Comparison of ENCODE assay signal across 8 mouse cellular contexts in the genomic region with DNA sequence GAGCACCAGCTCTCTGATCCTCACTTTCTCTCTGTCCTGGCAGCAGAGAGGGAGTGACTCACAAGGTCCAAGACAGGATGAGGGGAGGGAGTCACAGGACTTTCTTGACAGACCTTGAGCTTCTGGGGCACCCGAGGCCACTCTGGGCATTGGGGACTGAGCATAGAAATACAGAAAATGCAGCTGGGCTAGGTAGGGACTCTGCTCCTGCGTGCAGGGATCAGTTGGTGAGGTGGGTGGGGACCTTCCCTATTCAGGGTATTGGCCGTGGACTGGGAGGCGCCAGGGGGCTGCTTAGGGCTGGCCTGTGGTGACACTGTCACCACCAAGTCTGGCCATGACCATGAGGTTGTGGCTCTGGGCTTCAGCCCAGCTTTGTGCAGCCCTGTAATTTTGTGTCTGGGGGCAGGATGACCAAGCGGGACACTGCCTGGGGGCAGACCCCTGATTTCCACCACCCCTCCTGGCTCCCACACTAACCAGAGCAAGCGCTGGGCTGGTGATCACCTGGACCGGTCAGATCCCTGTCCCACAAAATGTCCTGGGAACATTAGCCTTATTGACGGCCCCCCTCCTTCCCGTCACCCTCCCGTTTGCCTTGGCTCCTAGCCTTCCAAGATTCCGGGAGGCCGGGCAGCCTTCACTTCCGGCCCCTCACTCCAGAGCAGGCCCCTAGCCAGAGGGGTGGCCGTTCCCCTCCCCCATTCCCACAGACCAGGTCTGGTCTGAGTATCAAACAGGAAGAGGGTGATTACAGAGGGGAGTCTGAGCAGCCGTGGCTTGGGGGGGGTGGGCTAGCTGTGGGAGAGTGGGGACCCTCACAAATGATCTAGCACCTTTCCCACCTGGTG. TPM values are rescaled to one million over a fixed set of nuclear protein-coding genes. Genes with fewer than 3 reads are reported as not detected.
DNase-seq lines count a peak whose midpoint lies in the region; ATAC-seq and TF ChIP-seq lines count a peak whose summit lies in the region.
"Had no signal": no experiment of that assay in that cellular context is flagged by ENCODE, and none has a peak within 500 bp of the region (broad histone marks: within the 10 kb centered on the region; RNA-seq: fewer than 3 reads in every experiment).

No protein-coding gene starts in this region.

- H3K4me1 ChIP-seq in embryonic fibroblast, embryonic 13.5 days (ENCODE audit: control insufficient read depth, insufficient read depth, low read length), result peaks cover 25% of the 10 kb centered on the region
- H3K4me1 ChIP-seq in intestine, embryonic 14.5 days (replicated peaks; ENCODE audit: control insufficient read depth, insufficient read depth, low read length), result peaks cover 53% of the 10 kb centered on the region
- H3K4me1 ChIP-seq in liver, embryonic 13.5 days (replicated peaks), result peaks cover 7% of the 10 kb centered on the region

- WGBS in intestine, embryonic 14.5 days, result 30% methylated on average over 15 of the region's 15 CpGs
- 28% methylated on average over 15 of the region's 15 CpGs for WGBS in liver, embryonic 13.5 days (ENCODE audit: insufficient replicate concordance)

- ATAC-seq in intestine, embryonic 14.5 days (replicated peaks; ENCODE audit: low FRiP score, low TSS enrichment, low read depth), result 0 out of 2 replicates have a peak, but pooled peaks have one; percentile 43
- ATAC-seq in liver, embryonic 13.5 days (ENCODE audit: low read depth), result no peak
- no peak for ATAC-seq in erythroid progenitor cell, adult 5-6 weeks (replicated peaks; ENCODE audit: low FRiP score, poor library complexity, severe bottlenecking)

- no peaks in the 10 kb centered on the region for H3K27me3 ChIP-seq in intestine, embryonic 14.5 days (replicated peaks; ENCODE audit: control insufficient read depth, insufficient read depth, low read length)
- peaks cover 36% of the 10 kb centered on the region for H3K27me3 ChIP-seq in liver, embryonic 13.5 days

- no peak for TF ChIP-seq POLR2A in embryonic fibroblast, embryonic 13.5 days (IDR thresholded peaks at IDR 0.05; ENCODE audit: low read depth, low read length)

- peak overlapping the region; percentile 34 for H3K4me2 ChIP-seq in intestine, embryonic 14.5 days (ENCODE audit: low read length)
- 0 out of 2 replicates have a peak overlapping the region, but pooled peaks have one; percentile 17 for H3K4me2 ChIP-seq in liver, embryonic 13.5 days

- H3K9ac ChIP-seq in intestine, embryonic 14.5 days (ENCODE audit: low read length), result peak overlapping the region; percentile 27; the same call in 1 of the 2 replicates
- H3K9ac ChIP-seq in liver, embryonic 13.5 days, result no peak overlapping the region

- H3K4me3 ChIP-seq in embryonic fibroblast, embryonic 13.5 days (ENCODE audit: insufficient read depth, low read length), result no peak overlapping the region
- no peak overlapping the region for H3K4me3 ChIP-seq in intestine, embryonic 14.5 days (ENCODE audit: low read depth, low read length)
- H3K4me3 ChIP-seq in liver, embryonic 13.5 days (replicated peaks), result no peak overlapping the region

- peak overlapping the region; percentile 36 for H3K27ac ChIP-seq in embryonic fibroblast, embryonic 13.5 days (ENCODE audit: insufficient read depth, low read length)
- H3K27ac ChIP-seq in intestine, embryonic 14.5 days (ENCODE audit: low read depth), result peak overlapping the region; percentile 57; the same call in 1 of the 2 replicates
- peak overlapping the region; percentile 34; the same call in 1 of the 2 replicates for H3K27ac ChIP-seq in liver, embryonic 13.5 days

- H3K36me3 ChIP-seq in intestine, embryonic 14.5 days (ENCODE audit: control insufficient read depth, insufficient read depth, low read length), result no peaks in the 10 kb centered on the region
- H3K36me3 ChIP-seq in liver, embryonic 13.5 days, result no peaks in the 10 kb centered on the region

- no peaks in the 10 kb centered on the region for H3K9me3 ChIP-seq in intestine, embryonic 14.5 days (ENCODE audit: control insufficient read depth, low read length)
- H3K9me3 ChIP-seq in liver, embryonic 13.5 days (replicated peaks), result no peaks in the 10 kb centered on the region
- H3K9me3 ChIP-seq: megakaryocyte, embryonic 14.5 days had no signal

- peak; percentile 83 for DNase-seq in adrenal gland, postnatal 14 days
- DNase-seq in intestine, embryonic 14.5 days (ENCODE audit: low spot score), result no peak
- DNase-seq in liver, embryonic 13.5 days, result no peak
- DNase-seq in retina, embryonic 14.5 days (ENCODE audit: low spot score), result no peak
- DNase-seq in ovary, postnatal 14 days (ENCODE audit: low spot score), result no peak

- no peak for TF ChIP-seq CTCF in embryonic fibroblast, embryonic 13.5 days (IDR thresholded peaks at IDR 0.05; ENCODE audit: borderline replicate concordance, insufficient read depth, low read length)

RNA-seq across cellular contexts. Expression of gene Sdc3, which starts 5.1 kb away (rescaled TPM):
- 233 and 245 TPM in 2 replicates for total RNA-seq in adrenal gland, postnatal 14 days (2021)
- 96.4 and 135 TPM in 2 replicates for polyA plus RNA-seq in embryonic fibroblast, embryonic 13.5 days (2011; ENCODE audit: insufficient read length, low read depth, missing spikeins)
- polyA plus RNA-seq in intestine, embryonic 14.5 days (2014; fragmentation: Nextera tagmentation; extraction: Ambion mirVana), result 19.2 and 21.1 TPM in 2 replicates
- polyA plus RNA-seq in liver, embryonic 13.5 days (2015; fragmentation: Nextera tagmentation; extraction: Ambion mirVana), result 5.3 and 6.5 TPM in 2 replicates
- total RNA-seq in erythroid progenitor cell, adult 5-6 weeks (2015; ENCODE audit: low replicate concordance), result 25.9 and 31.0 TPM in 2 replicates
- 9.9 and 13.7 TPM in 2 replicates for total RNA-seq in erythroid progenitor cell, adult 5-6 weeks (2017; ENCODE audit: low replicate concordance)
